Mouse (Mus musculus): ENCODE results near the gene Hkdc1. TPM values are rescaled to one million over a fixed set of nuclear protein-coding genes. Genes with fewer than 3 reads are reported as not detected.
A peak's percentile ranks its signal among the peaks of the same experiment; 100 is the strongest.

Gene Hkdc1
- polyA plus RNA-seq, 1 experiment from 2014 or later = not detected

DNA sequence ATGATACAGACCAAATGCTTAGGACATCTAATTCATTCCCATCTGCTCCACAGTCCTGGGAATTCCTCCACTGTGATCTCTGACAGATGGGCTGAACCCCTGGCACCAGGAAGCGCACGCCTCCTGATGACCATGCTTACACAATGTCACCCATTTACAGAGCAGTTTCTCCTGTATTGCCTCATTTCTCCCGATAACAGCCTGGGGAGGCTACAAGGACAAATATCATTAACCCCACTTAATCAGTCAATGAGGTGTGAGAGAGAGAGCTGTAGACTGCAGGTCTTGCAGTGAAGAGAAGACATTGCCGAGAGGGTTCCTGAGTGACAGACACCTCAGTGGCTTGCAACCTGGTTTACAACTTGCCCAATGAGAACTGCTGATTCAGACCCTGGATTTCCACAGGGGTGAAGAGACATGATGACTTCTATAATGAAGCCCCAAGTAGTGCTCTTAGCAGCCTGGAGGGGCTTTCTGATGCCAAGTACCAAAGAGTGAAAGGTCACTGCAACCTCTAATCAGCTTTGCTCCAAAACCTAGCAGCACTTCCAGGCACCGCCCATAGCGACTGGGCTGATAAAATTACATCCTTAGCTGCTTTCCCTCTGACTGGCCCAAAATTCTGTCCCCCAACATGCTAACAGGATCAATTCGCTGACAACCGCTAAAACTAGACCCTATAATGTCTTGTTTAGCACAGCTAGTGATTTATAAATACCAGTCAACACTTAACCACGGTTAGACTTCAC is 78.1 kb downstream of the Hkdc1 start:
- H3K4me2 ChIP-seq (ENCODE audit: low read depth) = no peak overlapping the region
- no peak overlapping the region for H3K27ac ChIP-seq (ENCODE audit: low read depth, low read length)
- WGBS = 76% methylated on average over 9 of the region's 9 CpGs
- no peak overlapping the region for H3K4me3 ChIP-seq (ENCODE audit: low read depth, low read length)
- no peak overlapping the region for H3K9ac ChIP-seq (ENCODE audit: low read length)
- ATAC-seq (ENCODE audit: insufficient read depth, low FRiP score, low TSS enrichment) (no peak), DNase-seq (ENCODE audit: low spot score) (no peak)
- H3K27me3 ChIP-seq (ENCODE audit: control insufficient read depth, insufficient read depth, low read length) = no peaks in the 10 kb centered on the region
- H3K4me1 ChIP-seq (ENCODE audit: control insufficient read depth, insufficient read depth, low read length) = peaks cover 6% of the 10 kb centered on the region
- no peaks in the 10 kb centered on the region for H3K36me3 ChIP-seq (ENCODE audit: control insufficient read depth, insufficient read depth, low read length)
- no peaks in the 10 kb centered on the region for H3K9me3 ChIP-seq (ENCODE audit: control insufficient read depth, low read length)

DNA sequence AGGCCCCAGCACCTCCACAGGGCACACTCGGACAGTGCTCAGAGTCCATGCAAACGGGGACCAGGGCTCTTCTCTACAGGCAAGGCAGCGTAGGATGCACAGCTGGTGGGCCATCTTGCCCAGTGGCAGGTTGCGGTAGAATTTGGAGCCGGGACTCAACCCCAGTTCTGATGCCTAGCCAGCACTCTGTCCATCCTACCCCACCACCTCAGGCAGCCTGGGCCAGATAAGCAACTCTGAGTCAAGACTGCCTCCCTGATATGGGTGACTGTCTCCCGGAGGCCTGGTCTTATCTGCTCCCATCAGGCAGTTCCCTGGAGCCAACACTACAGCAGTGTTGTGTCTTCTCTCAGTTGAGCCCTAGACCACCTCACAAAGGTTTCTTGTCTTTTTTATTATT is 79.8 kb downstream of the Hkdc1 start:
- H3K27ac ChIP-seq (ENCODE audit: low read depth, low read length) = no peak overlapping the region
- H3K4me1 ChIP-seq (ENCODE audit: control insufficient read depth, insufficient read depth, low read length) = peaks cover 6% of the 10 kb centered on the region
- ATAC-seq (ENCODE audit: insufficient read depth, low FRiP score, low TSS enrichment) (no peak), DNase-seq (ENCODE audit: low spot score) (no peak)
- no peak overlapping the region for H3K4me2 ChIP-seq (ENCODE audit: low read depth)
- H3K27me3 ChIP-seq (ENCODE audit: control insufficient read depth, insufficient read depth, low read length) = no peaks in the 10 kb centered on the region
- H3K4me3 ChIP-seq (ENCODE audit: low read depth, low read length) = no peak overlapping the region
- H3K9me3 ChIP-seq (ENCODE audit: control insufficient read depth, low read length) = no peaks in the 10 kb centered on the region
- WGBS = 95% methylated on average over 6 of the region's 6 CpGs
- H3K9ac ChIP-seq (ENCODE audit: low read length) = no peak overlapping the region
- H3K36me3 ChIP-seq (ENCODE audit: control insufficient read depth, insufficient read depth, low read length) = no peaks in the 10 kb centered on the region

DNA sequence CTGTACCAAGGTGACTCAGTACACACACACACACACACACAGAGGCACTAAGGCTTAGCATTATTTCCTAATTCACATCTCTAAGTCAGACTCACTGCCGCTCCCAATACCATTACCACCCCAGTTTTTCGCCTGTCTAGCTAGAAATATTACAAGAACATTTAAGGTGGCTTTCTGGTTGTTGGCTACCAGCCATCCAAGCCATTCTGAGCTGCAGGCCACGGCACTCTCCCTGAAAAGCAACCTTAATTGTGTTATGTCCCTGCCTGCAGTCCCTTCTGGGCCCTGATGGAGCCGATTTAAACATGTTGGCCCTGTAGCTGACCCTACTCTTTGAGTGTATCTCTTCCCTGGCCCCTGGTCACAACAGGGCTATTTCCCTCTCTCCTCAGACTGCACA is 80.3 kb downstream of the Hkdc1 start:
- 88% methylated on average over 4 of the region's 4 CpGs for WGBS
- Histone ChIP-seq H3K4me3 (ENCODE audit: low read depth, low read length) (no peak overlapping the region), H3K9ac (ENCODE audit: low read length) (no peak overlapping the region), H3K9me3 (ENCODE audit: control insufficient read depth, low read length) (no peaks in the 10 kb centered on the region), H3K4me1 (ENCODE audit: control insufficient read depth, insufficient read depth, low read length) (peaks cover 6% of the 10 kb centered on the region), H3K27ac (ENCODE audit: low read depth, low read length) (no peak overlapping the region), H3K4me2 (ENCODE audit: low read depth) (no peak overlapping the region), H3K27me3 (ENCODE audit: control insufficient read depth, insufficient read depth, low read length) (no peaks in the 10 kb centered on the region), H3K36me3 (ENCODE audit: control insufficient read depth, insufficient read depth, low read length) (no peaks in the 10 kb centered on the region)
- ATAC-seq (ENCODE audit: insufficient read depth, low FRiP score, low TSS enrichment) (no peak), DNase-seq (ENCODE audit: low spot score) (no peak)

DNA sequence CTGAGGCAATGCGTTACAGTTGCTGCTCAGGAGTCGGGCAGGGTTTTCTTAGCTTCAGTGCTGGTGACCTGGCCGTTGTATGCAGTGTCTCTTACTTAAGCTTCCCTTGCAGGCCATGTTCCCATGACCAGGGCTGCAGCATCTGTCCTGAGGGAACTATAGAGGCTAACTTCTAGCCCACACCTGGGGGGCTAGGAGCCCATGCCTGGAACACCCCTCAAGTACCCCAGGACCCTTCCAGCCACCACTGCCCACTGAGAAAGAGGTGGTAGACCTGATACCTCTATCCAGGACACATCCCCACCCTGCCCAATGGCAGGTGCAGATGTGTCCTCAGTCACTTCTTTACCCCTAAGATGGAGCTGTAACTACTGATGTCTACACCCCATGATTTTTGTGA is 81.3 kb downstream of the Hkdc1 start:
- H3K27ac ChIP-seq (ENCODE audit: low read depth, low read length) = no peak overlapping the region

GRCm38 (mm10) chr10:62340095-62340731 is 82.1 kb downstream of the Hkdc1 start:
- Histone ChIP-seq H3K4me1 (ENCODE audit: control insufficient read depth, insufficient read depth, low read length) (peaks cover 6% of the 10 kb centered on the region), H3K4me2 (ENCODE audit: low read depth) (peak overlapping the region; percentile 95), H3K36me3 (ENCODE audit: control insufficient read depth, insufficient read depth, low read length) (no peaks in the 10 kb centered on the region), H3K4me3 (ENCODE audit: low read depth, low read length) (peak overlapping the region; percentile 65), H3K27me3 (ENCODE audit: control insufficient read depth, insufficient read depth, low read length) (no peaks in the 10 kb centered on the region), H3K27ac (ENCODE audit: low read depth, low read length) (peak overlapping the region; percentile 76; the same call in 1 of the 2 replicates), H3K9ac (ENCODE audit: low read length) (peak overlapping the region; percentile 70), H3K9me3 (ENCODE audit: control insufficient read depth, low read length) (no peaks in the 10 kb centered on the region)
- ATAC-seq (ENCODE audit: insufficient read depth, low FRiP score, low TSS enrichment) = peak; percentile 99
- WGBS = under 1% methylated on average over 35 of the region's 38 CpGs
- DNase-seq (ENCODE audit: low spot score) = peak; percentile 97

More for the DNA sequence above, 81.3 kb downstream of the Hkdc1 start:
- peak overlapping the region; percentile 70; the same call in 1 of the 2 replicates for H3K9ac ChIP-seq (ENCODE audit: low read length)
- no peak for DNase-seq (ENCODE audit: low spot score)
- peaks cover 6% of the 10 kb centered on the region for H3K4me1 ChIP-seq (ENCODE audit: control insufficient read depth, insufficient read depth, low read length)
- H3K27me3 ChIP-seq (ENCODE audit: control insufficient read depth, insufficient read depth, low read length) = no peaks in the 10 kb centered on the region
- H3K9me3 ChIP-seq (ENCODE audit: control insufficient read depth, low read length) = no peaks in the 10 kb centered on the region
- WGBS = 38% methylated on average over 3 of the region's 3 CpGs
- no peak for ATAC-seq (ENCODE audit: insufficient read depth, low FRiP score, low TSS enrichment)
- peak overlapping the region; percentile 95 for H3K4me2 ChIP-seq (ENCODE audit: low read depth)
- no peaks in the 10 kb centered on the region for H3K36me3 ChIP-seq (ENCODE audit: control insufficient read depth, insufficient read depth, low read length)
- H3K4me3 ChIP-seq (ENCODE audit: low read depth, low read length) = peak overlapping the region; percentile 65

DNA sequence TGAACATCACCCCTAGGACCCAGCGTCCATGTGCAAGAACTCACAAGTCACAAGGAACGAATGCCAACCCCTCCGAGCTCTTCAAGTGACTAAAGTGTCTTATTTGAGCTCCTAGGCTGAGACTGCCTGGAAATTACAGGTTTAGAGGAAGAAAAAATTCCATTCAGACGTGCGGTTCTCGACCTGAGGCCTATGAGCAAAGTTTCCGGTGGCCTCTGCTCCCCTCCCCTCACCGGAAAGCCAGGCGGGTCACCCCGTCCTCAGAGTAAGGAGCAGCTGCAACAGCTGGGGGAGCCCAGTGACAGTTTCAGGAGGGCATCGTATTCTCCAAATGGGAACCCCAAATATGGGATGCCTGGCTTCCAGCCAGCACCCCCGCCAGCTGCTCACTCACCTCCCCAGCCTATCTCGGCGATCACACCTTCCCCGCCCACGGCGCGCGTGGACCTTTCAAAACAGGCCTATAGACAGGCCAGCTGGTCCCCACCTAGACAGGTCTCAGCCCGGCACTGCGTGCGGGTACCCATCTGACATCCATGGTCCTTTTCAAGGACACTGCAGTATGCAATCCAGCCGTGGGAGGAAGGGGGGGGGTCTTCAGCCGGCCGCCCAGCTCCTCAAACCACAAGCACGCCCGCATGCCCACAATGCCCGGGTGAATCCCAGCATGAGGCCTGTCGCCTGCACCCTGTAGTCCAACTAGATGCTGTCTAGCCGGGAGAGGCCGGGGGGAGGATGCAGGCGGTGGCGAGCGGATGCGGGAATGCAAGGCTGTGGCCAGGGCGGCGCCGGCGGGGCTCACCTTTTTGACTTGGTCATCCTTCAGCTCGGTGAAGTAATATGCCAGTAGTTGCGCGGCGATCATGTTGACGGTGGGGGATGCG is 82.8 kb downstream of the Hkdc1 start:
- H3K36me3 ChIP-seq (ENCODE audit: control insufficient read depth, insufficient read depth, low read length) = no peaks in the 10 kb centered on the region
- no peaks in the 10 kb centered on the region for H3K9me3 ChIP-seq (ENCODE audit: control insufficient read depth, low read length)
- peak; percentile 56 for ATAC-seq (ENCODE audit: insufficient read depth, low FRiP score, low TSS enrichment)
- no peak for DNase-seq (ENCODE audit: low spot score)
- no peak overlapping the region for H3K27ac ChIP-seq (ENCODE audit: low read depth, low read length)
- WGBS = 6% methylated on average over 45 of the region's 45 CpGs
- H3K27me3 ChIP-seq (ENCODE audit: control insufficient read depth, insufficient read depth, low read length) = no peaks in the 10 kb centered on the region
- peak overlapping the region; percentile 65 for H3K4me3 ChIP-seq (ENCODE audit: low read depth, low read length)
- H3K4me2 ChIP-seq (ENCODE audit: low read depth) = peak overlapping the region; percentile 95
- peak overlapping the region; percentile 70 for H3K9ac ChIP-seq (ENCODE audit: low read length)
- peaks cover 6% of the 10 kb centered on the region for H3K4me1 ChIP-seq (ENCODE audit: control insufficient read depth, insufficient read depth, low read length)

DNA sequence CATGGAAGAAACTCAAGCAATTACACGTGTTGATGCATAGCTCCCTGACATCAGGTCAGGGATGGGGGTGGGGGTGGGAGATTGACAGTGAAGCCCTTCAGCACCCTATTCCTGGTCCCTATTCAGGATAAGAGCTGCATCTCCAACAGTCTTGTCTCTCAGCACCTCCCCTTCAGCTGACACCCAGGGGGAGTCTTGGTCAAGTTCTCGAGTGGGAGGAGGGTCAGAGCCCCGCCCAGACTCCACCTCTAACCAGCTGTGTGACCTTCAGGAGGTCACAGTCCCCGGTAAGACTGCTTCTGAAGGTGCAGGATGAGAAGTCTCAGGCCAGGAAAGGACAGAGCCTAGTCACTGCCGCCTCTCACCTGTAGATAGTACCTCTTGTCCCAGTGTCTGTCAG is 83.7 kb downstream of the Hkdc1 start:
- Histone ChIP-seq H3K36me3 (ENCODE audit: control insufficient read depth, insufficient read depth, low read length) (no peaks in the 10 kb centered on the region), H3K9ac (ENCODE audit: low read length) (no peak overlapping the region), H3K4me1 (ENCODE audit: control insufficient read depth, insufficient read depth, low read length) (peaks cover 6% of the 10 kb centered on the region), H3K4me2 (ENCODE audit: low read depth) (peak overlapping the region; percentile 95), H3K4me3 (ENCODE audit: low read depth, low read length) (0 out of 2 replicates have a peak overlapping the region, but pooled peaks have one; percentile 65), H3K27me3 (ENCODE audit: control insufficient read depth, insufficient read depth, low read length) (no peaks in the 10 kb centered on the region), H3K27ac (ENCODE audit: low read depth, low read length) (no peak overlapping the region), H3K9me3 (ENCODE audit: control insufficient read depth, low read length) (no peaks in the 10 kb centered on the region)
- WGBS = 33% methylated on average over 5 of the region's 5 CpGs
- ATAC-seq (ENCODE audit: insufficient read depth, low FRiP score, low TSS enrichment) = no peak
- DNase-seq (ENCODE audit: low spot score) = no peak

DNA sequence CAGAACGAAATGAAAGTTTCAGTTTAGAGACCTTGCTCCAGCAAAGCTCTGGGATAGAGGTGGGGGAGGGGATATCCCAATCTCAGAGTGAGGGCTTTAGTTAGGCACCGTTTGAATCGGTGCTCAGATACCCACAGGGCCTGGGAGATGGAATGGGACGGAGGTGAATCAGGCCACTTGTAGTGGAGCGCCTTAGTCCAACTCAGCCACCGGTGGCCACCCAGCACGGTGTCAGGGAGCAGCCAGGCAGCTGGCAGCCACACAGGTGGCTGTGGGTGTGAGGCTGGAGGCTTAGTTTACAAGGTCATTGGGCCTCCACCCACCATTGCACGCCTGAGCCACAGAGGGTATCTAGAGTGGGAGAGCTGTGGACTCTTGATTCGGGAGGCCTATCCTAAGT is 84.1 kb downstream of the Hkdc1 start:
- Histone ChIP-seq H3K4me1 (ENCODE audit: control insufficient read depth, insufficient read depth, low read length) (peaks cover 6% of the 10 kb centered on the region), H3K27me3 (ENCODE audit: control insufficient read depth, insufficient read depth, low read length) (no peaks in the 10 kb centered on the region), H3K9ac (ENCODE audit: low read length) (no peak overlapping the region), H3K27ac (ENCODE audit: low read depth, low read length) (no peak overlapping the region), H3K4me2 (ENCODE audit: low read depth) (no peak overlapping the region), H3K36me3 (ENCODE audit: control insufficient read depth, insufficient read depth, low read length) (no peaks in the 10 kb centered on the region), H3K4me3 (ENCODE audit: low read depth, low read length) (no peak overlapping the region), H3K9me3 (ENCODE audit: control insufficient read depth, low read length) (no peaks in the 10 kb centered on the region)
- WGBS = 52% methylated on average over 9 of the region's 9 CpGs
- ATAC-seq (ENCODE audit: insufficient read depth, low FRiP score, low TSS enrichment) = no peak
- no peak for DNase-seq (ENCODE audit: low spot score)

All from neural tube, embryonic 11.5 days (tissue).